Comparison of ENCODE assay signal across 10 mouse cellular contexts in genomic region chr7:45719180-45719579, GRCm38 (mm10). TPM values are rescaled to one million over a fixed set of nuclear protein-coding genes. Genes with fewer than 3 reads are reported as not detected.
DNase-seq lines count a peak whose midpoint lies in the region; ATAC-seq and TF ChIP-seq lines count a peak whose summit lies in the region.
"Had no signal": no experiment of that assay in that cellular context is flagged by ENCODE, and none has a peak within 500 bp of the region (broad histone marks: within the 10 kb centered on the region; RNA-seq: fewer than 3 reads in every experiment).

No protein-coding gene starts in this region.

- DNase-seq in left cerebral cortex, adult 2 months (ENCODE audit: extremely low spot score in 1 of 2, low spot score in 2 of 2) = no peak
- DNase-seq in left cerebral cortex, adult 18-20 months (ENCODE audit: low spot score in 2 of 2) = no peak
- DNase-seq in layer of hippocampus, adult 9-10 months (ENCODE audit: low spot score) = no peak
- DNase-seq in spleen, adult 12 weeks (ENCODE audit: low spot score) = no peak

- WGBS in embryonic facial prominence, embryonic 15.5 days = 74% methylated on average over 10 of the region's 10 CpGs
- WGBS in intestine, embryonic 16.5 days = 65% methylated on average over 10 of the region's 10 CpGs
- WGBS in neural tube, embryonic 13.5 days = 88% methylated on average over 10 of the region's 10 CpGs

- intact Hi-C loops in left cerebral cortex, adult 2 months (cut with DNase I) = no loop called here

- no peak for ATAC-seq in embryonic facial prominence, embryonic 15.5 days (ENCODE audit: insufficient number of reproducible peaks, low FRiP score, low TSS enrichment, low read depth)
- ATAC-seq in intestine, embryonic 16.5 days = no peak
- ATAC-seq in neural tube, embryonic 13.5 days (ENCODE audit: low read depth) = no peak
- ATAC-seq in megakaryocyte progenitor cell, adult 5-6 weeks (replicated peaks; ENCODE audit: poor library complexity) = no peak

- H3K4me3 ChIP-seq in left cerebral cortex, adult 2 months = peak overlapping the region; percentile 67
- peak overlapping the region; percentile 82 for H3K4me3 ChIP-seq in embryonic facial prominence, embryonic 15.5 days (replicated peaks)
- H3K4me3 ChIP-seq in intestine, embryonic 16.5 days (ENCODE audit: low read length) = peak overlapping the region; percentile 85
- peak overlapping the region; percentile 90 for H3K4me3 ChIP-seq in neural tube, embryonic 13.5 days

- no peak overlapping the region for H3K27ac ChIP-seq in left cerebral cortex, adult 2 months
- H3K27ac ChIP-seq in embryonic facial prominence, embryonic 15.5 days (replicated peaks) = no peak overlapping the region
- peak overlapping the region; percentile 88 for H3K27ac ChIP-seq in intestine, embryonic 16.5 days (ENCODE audit: low read length)
- no peak overlapping the region for H3K27ac ChIP-seq in neural tube, embryonic 13.5 days (replicated peaks)

- peak overlapping the region; percentile 91 for H3K4me2 ChIP-seq in embryonic facial prominence, embryonic 15.5 days (replicated peaks)
- H3K4me2 ChIP-seq in intestine, embryonic 16.5 days (ENCODE audit: low read depth, low read length) = peak overlapping the region; percentile 81
- H3K4me2 ChIP-seq in neural tube, embryonic 13.5 days = peak overlapping the region; percentile 91

- peaks cover 42% of the 10 kb centered on the region for H3K4me1 ChIP-seq in embryonic facial prominence, embryonic 15.5 days
- H3K4me1 ChIP-seq in intestine, embryonic 16.5 days (ENCODE audit: control insufficient read depth, insufficient read depth, low read length) = peaks cover 43% of the 10 kb centered on the region
- H3K4me1 ChIP-seq in neural tube, embryonic 13.5 days (replicated peaks) = peaks cover 57% of the 10 kb centered on the region

- H3K9ac ChIP-seq in embryonic facial prominence, embryonic 15.5 days = peak overlapping the region; percentile 95
- peak overlapping the region; percentile 98 for H3K9ac ChIP-seq in intestine, embryonic 16.5 days (ENCODE audit: low read depth, low read length)
- H3K9ac ChIP-seq in neural tube, embryonic 13.5 days = peak overlapping the region; percentile 96

- peaks cover 45% of the 10 kb centered on the region for H3K36me3 ChIP-seq in embryonic facial prominence, embryonic 15.5 days
- H3K36me3 ChIP-seq in intestine, embryonic 16.5 days (ENCODE audit: control insufficient read depth, insufficient read depth, low read length) = peaks cover 18% of the 10 kb centered on the region
- H3K36me3 ChIP-seq in neural tube, embryonic 13.5 days = peaks cover 50% of the 10 kb centered on the region

- no peaks in the 10 kb centered on the region for H3K27me3 ChIP-seq in embryonic facial prominence, embryonic 15.5 days
- H3K27me3 ChIP-seq in intestine, embryonic 16.5 days (replicated peaks; ENCODE audit: control insufficient read depth, insufficient read depth, low read length) = no peaks in the 10 kb centered on the region
- H3K27me3 ChIP-seq in neural tube, embryonic 13.5 days = no peaks in the 10 kb centered on the region

- no peaks in the 10 kb centered on the region for H3K9me3 ChIP-seq in embryonic facial prominence, embryonic 15.5 days (replicated peaks)
- no peaks in the 10 kb centered on the region for H3K9me3 ChIP-seq in intestine, embryonic 16.5 days (ENCODE audit: control insufficient read depth, low read length)
- H3K9me3 ChIP-seq in neural tube, embryonic 13.5 days = no peaks in the 10 kb centered on the region

- no peak for TF ChIP-seq CTCF in left cerebral cortex, adult 2 months (IDR thresholded peaks at IDR 0.05)

RNA-seq across cellular contexts. Expression of gene Sphk2, which starts 1.4 kb away (rescaled TPM):
- 10 to 100 TPM; 30.8 to 34.4 TPM for total RNA-seq in left cerebral cortex, adult 2 months (2021)
- total RNA-seq in left cerebral cortex, adult 18-20 months (2021) = 10 to 100 TPM; 32.3 to 33.0 TPM
- polyA plus RNA-seq in embryonic facial prominence, embryonic 15.5 days (2015; fragmentation: Nextera tagmentation; extraction: Ambion mirVana) = 38.4 and 43.4 TPM in 2 replicates
- polyA plus RNA-seq in intestine, embryonic 16.5 days (2015; fragmentation: Nextera tagmentation; extraction: Ambion mirVana) = 55.6 and 59.2 TPM in 2 replicates
- 25.1 and 26.3 TPM in 2 replicates for polyA plus RNA-seq in neural tube, embryonic 13.5 days (2015; fragmentation: Nextera tagmentation; extraction: Ambion mirVana)
- total RNA-seq in megakaryocyte progenitor cell, adult 5-6 weeks (2015) = 10.6 and 14.5 TPM in 2 replicates
- 9.8 and 10.2 TPM in 2 replicates for total RNA-seq in megakaryocyte progenitor cell, adult 5-6 weeks (2017)

RNA-seq across cellular contexts. Expression of gene Fam83e, which starts 1.8 kb away (rescaled TPM):
- under 1 TPM; 0.37 to 0.41 TPM for total RNA-seq in left cerebral cortex, adult 2 months (2021)
- under 1 TPM in 1 of 2 experiments, not detected in 1; 0.21 TPM for total RNA-seq in left cerebral cortex, adult 18-20 months (2021)
- 2.1 and 3.2 TPM in 2 replicates for polyA plus RNA-seq in embryonic facial prominence, embryonic 15.5 days (2015; fragmentation: Nextera tagmentation; extraction: Ambion mirVana)
- 30.9 and 34.2 TPM in 2 replicates for polyA plus RNA-seq in intestine, embryonic 16.5 days (2015; fragmentation: Nextera tagmentation; extraction: Ambion mirVana)
- 0.39 and 0.55 TPM in 2 replicates for polyA plus RNA-seq in neural tube, embryonic 13.5 days (2015; fragmentation: Nextera tagmentation; extraction: Ambion mirVana)
- total RNA-seq in megakaryocyte progenitor cell, adult 5-6 weeks (2015) = 0.54 and 0.78 TPM in 2 replicates
- total RNA-seq in megakaryocyte progenitor cell, adult 5-6 weeks (2017) = 0.37 and 0.51 TPM in 2 replicates

RNA-seq across cellular contexts. Expression of gene Rpl18, which starts 3.9 kb away (rescaled TPM):
- total RNA-seq in left cerebral cortex, adult 2 months (2021) = 100 to 1,000 TPM; 318 to 325 TPM
- total RNA-seq in left cerebral cortex, adult 18-20 months (2021) = 100 to 1,000 TPM; 331 to 369 TPM
- polyA plus RNA-seq in embryonic facial prominence, embryonic 15.5 days (2015; fragmentation: Nextera tagmentation; extraction: Ambion mirVana) = 1,062 and 1,100 TPM in 2 replicates
- 1,070 and 1,157 TPM in 2 replicates for polyA plus RNA-seq in intestine, embryonic 16.5 days (2015; fragmentation: Nextera tagmentation; extraction: Ambion mirVana)
- 570 and 614 TPM in 2 replicates for polyA plus RNA-seq in neural tube, embryonic 13.5 days (2015; fragmentation: Nextera tagmentation; extraction: Ambion mirVana)
- 1,825 and 1,988 TPM in 2 replicates for total RNA-seq in megakaryocyte progenitor cell, adult 5-6 weeks (2015)
- 1,777 and 2,306 TPM in 2 replicates for total RNA-seq in megakaryocyte progenitor cell, adult 5-6 weeks (2017)

RNA-seq across cellular contexts. Expression of gene Spaca4, which starts 6.4 kb away (rescaled TPM):
- total RNA-seq in left cerebral cortex, adult 2 months (2021) = not detected
- total RNA-seq in left cerebral cortex, adult 18-20 months (2021) = not detected
- 0.24 and 0.25 TPM in 2 replicates for polyA plus RNA-seq in embryonic facial prominence, embryonic 15.5 days (2015; fragmentation: Nextera tagmentation; extraction: Ambion mirVana)
- 0.86 and 1.0 TPM in 2 replicates for polyA plus RNA-seq in intestine, embryonic 16.5 days (2015; fragmentation: Nextera tagmentation; extraction: Ambion mirVana)
- not detected in 2 replicates for polyA plus RNA-seq in neural tube, embryonic 13.5 days (2015; fragmentation: Nextera tagmentation; extraction: Ambion mirVana)
- not detected in 2 replicates for total RNA-seq in megakaryocyte progenitor cell, adult 5-6 weeks (2015)
- total RNA-seq in megakaryocyte progenitor cell, adult 5-6 weeks (2017) = not detected in 2 replicates
- total RNA-seq: adrenal gland, postnatal 4 days; layer of hippocampus, adult 18-20 months had no signal

RNA-seq across cellular contexts. Expression of gene Dbp, which starts 14.3 kb away (rescaled TPM):
- 100 to 1,000 TPM in 1 of 2 experiments, 10 to 100 TPM in 1; 60.3 to 104 TPM for total RNA-seq in left cerebral cortex, adult 2 months (2021)
- 10 to 100 TPM; 63.1 to 84.6 TPM for total RNA-seq in left cerebral cortex, adult 18-20 months (2021)
- 6.8 and 7.0 TPM in 2 replicates for polyA plus RNA-seq in embryonic facial prominence, embryonic 15.5 days (2015; fragmentation: Nextera tagmentation; extraction: Ambion mirVana)
- polyA plus RNA-seq in intestine, embryonic 16.5 days (2015; fragmentation: Nextera tagmentation; extraction: Ambion mirVana) = 2.3 and 3.2 TPM in 2 replicates
- 3.1 and 4.1 TPM in 2 replicates for polyA plus RNA-seq in neural tube, embryonic 13.5 days (2015; fragmentation: Nextera tagmentation; extraction: Ambion mirVana)
- 3.6 and 5.6 TPM in 2 replicates for total RNA-seq in megakaryocyte progenitor cell, adult 5-6 weeks (2015)
- 6.2 and 7.2 TPM in 2 replicates for total RNA-seq in megakaryocyte progenitor cell, adult 5-6 weeks (2017)

Comparison
In these comparisons a context has a peak if more than half of its experiments do, and no peak if none do; other contexts are left out.
1. RNA of gene Rpl18, which starts 3.9 kb away (total RNA-seq): 1,777 to 2,306 TPM in megakaryocyte progenitor cell, adult 5-6 weeks; 331 to 369 TPM in left cerebral cortex, adult 18-20 months and 318 to 325 TPM in left cerebral cortex, adult 2 months; every median in the first group is over 4 times any median in the second.
2. Peak in every context shown above with its lines, with median percentiles within 50 percentile points of each other: H3K4me3 ChIP-seq, H3K4me2 ChIP-seq and H3K9ac ChIP-seq.